Mouse (Mus musculus): ENCODE data around the gene Idh1. TPM values are rescaled to one million over a fixed set of nuclear protein-coding genes. Genes with fewer than 3 reads are reported as not detected.

Gene Idh1
- total and polyA plus RNA-seq, 2 experiments from 2014 or later = 37.6 to 58.5 TPM

DNA sequence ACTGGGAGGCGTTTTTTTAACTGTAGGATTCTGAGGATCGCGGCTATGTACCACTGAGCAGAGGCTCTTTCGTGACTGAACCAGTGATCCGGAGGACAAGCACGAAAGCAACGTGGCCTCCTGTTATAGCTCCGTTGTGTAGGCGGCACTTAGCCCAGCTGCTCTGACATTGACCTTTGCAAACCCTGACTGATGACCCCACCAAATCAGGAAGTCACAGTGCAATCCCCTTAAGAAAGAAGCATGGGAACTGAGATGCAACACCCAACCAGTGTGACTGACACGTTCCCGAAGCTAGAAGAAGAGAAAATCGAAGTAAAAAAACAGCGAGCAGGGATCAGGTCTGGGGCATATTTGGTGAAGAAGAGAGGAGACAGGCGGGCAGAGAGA, 73.5 kb downstream of the Idh1 start:
- ATAC-seq (ENCODE audit: insufficient read depth, low read depth) (no peak), DNase-seq (ENCODE audit: low spot score) (no peak)
- Histone ChIP-seq H3K4me1 (ENCODE audit: control insufficient read depth, insufficient read depth) (no peaks in the 10 kb centered on the region), H3K9ac (replicated peaks; ENCODE audit: low read depth, low read length) (no peak overlapping the region), H3K27ac (ENCODE audit: low read depth) (peak overlapping the region; percentile 45; the same call in 1 of the 2 replicates), H3K9me3 (replicated peaks; ENCODE audit: control insufficient read depth, low read length) (no peaks in the 10 kb centered on the region), H3K36me3 (replicated peaks; ENCODE audit: control insufficient read depth, insufficient read depth, low read length) (no peaks in the 10 kb centered on the region), H3K4me3 (ENCODE audit: low read depth, low read length) (peak overlapping the region; percentile 26), H3K4me2 (ENCODE audit: low read depth, low read length) (peak overlapping the region; percentile 55), H3K27me3 (ENCODE audit: control insufficient read depth, insufficient read depth, low read length) (no peaks in the 10 kb centered on the region)
- 44% methylated on average over 14 of the region's 14 CpGs for WGBS
- TF ChIP-seq CTCF (IDR thresholded peaks at IDR 0.05; ENCODE audit: low read depth) (no peak), EP300 (IDR thresholded peaks at IDR 0.05; ENCODE audit: low read depth) (no peak)

DNA sequence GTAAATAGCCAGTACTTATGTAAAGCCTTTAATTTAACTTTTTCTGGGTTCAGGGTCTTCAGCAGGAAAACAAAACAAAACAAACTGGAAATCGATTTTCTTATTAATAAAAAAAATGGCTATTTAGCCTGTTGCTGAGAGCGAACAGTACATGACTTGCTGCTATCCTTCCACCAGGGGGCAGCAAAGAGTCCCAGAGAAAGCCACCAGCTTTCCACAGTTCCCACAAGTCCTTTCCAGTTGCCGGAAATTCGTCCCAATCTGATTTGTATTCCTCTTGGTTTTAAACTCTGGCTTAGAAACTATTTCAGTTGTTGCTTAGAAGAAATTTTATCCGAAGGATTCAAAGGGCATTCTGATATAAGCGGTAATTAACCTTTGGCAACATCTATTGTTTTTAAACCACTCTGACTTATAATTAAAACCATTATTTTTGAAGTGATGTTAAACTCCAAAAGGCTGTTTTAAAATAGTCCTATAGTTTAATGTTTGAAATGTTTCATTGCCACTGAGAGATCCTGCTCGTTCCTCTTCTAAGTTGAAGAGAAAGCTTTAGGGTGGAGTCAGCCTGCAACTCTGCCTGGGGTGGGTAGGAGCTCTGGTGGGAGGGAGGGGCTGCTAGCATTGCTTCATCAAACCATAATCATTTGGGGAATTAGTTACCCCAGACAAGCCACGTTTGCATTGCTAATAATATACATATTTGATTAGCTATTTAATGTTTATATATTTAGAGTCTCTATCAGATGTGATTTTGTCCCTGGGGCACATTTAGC, 74.1 kb downstream of the Idh1 start:
- Histone ChIP-seq H3K9ac (replicated peaks; ENCODE audit: low read depth, low read length) (no peak overlapping the region), H3K36me3 (replicated peaks; ENCODE audit: control insufficient read depth, insufficient read depth, low read length) (no peaks in the 10 kb centered on the region), H3K9me3 (replicated peaks; ENCODE audit: control insufficient read depth, low read length) (no peaks in the 10 kb centered on the region), H3K4me1 (ENCODE audit: control insufficient read depth, insufficient read depth) (no peaks in the 10 kb centered on the region), H3K27ac (ENCODE audit: low read depth) (peak overlapping the region; percentile 45; the same call in 1 of the 2 replicates), H3K4me2 (ENCODE audit: low read depth, low read length) (peak overlapping the region; percentile 55), H3K4me3 (ENCODE audit: low read depth, low read length) (peak overlapping the region; percentile 26), H3K27me3 (ENCODE audit: control insufficient read depth, insufficient read depth, low read length) (no peaks in the 10 kb centered on the region)
- TF ChIP-seq EP300 (IDR thresholded peaks at IDR 0.05; ENCODE audit: low read depth) (no peak), CTCF (IDR thresholded peaks at IDR 0.05; ENCODE audit: low read depth) (peak; percentile 89)
- DNase-seq (ENCODE audit: low spot score) (peak; percentile 82), ATAC-seq (ENCODE audit: insufficient read depth, low read depth) (peak; percentile 81)
- 10% methylated on average over 8 of the region's 8 CpGs for WGBS

DNA sequence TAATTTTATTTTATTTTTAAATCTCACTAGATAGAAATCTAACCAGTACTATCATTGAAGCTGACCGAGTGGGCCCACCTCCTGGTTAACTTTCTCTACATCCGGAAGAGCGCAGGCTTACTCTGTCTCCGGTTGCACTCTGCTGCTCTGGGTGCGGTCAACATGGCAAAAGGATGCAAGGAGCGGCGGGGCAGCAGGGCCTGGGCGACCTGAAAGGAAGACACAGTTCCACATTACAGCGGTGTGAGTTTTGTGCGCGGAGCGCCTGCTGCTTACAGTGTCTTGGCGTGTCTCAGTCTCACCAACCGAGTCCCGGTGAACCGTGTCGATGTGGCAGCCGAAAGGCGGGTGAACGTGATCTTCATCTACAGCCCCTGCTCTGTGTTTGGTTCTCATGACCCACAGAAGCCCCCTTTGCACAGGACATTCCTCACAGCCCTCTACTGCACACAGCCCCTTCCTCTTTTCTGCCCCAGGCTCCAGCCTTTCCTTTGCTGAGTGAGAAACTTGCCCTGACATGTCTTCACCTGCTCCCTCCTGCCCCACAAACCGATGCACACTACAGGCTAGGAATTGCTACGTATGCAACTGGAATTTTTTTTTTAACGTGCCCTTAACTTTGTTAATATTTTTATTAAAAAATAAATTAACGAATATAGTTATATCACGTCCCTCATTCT, 76.4 kb downstream of the Idh1 start:
- no peak overlapping the region for H3K4me2 ChIP-seq (ENCODE audit: low read depth, low read length)

DNA sequence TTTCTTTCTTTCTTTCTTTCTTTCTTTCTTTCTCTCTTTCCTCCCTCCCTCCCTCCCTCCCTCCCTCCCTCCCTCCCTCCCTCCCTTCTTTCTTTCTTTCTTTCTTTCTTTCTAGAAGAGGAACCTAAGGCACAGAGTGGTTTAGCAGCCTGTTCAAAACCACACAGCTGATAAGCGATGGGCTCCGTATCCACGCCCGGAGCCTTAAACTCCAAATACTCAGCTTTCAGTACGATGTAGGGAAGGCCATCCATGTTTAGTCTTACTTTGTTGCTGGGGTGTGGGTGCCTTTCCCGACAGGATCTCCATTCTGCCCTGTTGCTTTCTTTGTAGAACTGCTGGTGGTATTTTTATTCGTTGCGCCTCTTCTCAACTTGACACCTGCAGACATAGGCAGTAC, 77.1 kb downstream of the Idh1 start:
- H3K27me3 ChIP-seq (ENCODE audit: control insufficient read depth, insufficient read depth, low read length) = no peaks in the 10 kb centered on the region
- DNase-seq (ENCODE audit: low spot score) = no peak
- H3K9ac ChIP-seq (replicated peaks; ENCODE audit: low read depth, low read length) = no peak overlapping the region
- no peaks in the 10 kb centered on the region for H3K9me3 ChIP-seq (replicated peaks; ENCODE audit: control insufficient read depth, low read length)
- H3K27ac ChIP-seq (ENCODE audit: low read depth) = no peak overlapping the region
- ATAC-seq (ENCODE audit: insufficient read depth, low read depth) = no peak
- no peak overlapping the region for H3K4me3 ChIP-seq (ENCODE audit: low read depth, low read length)
- TF ChIP-seq EP300 (IDR thresholded peaks at IDR 0.05; ENCODE audit: low read depth) (no peak), CTCF (IDR thresholded peaks at IDR 0.05; ENCODE audit: low read depth) (no peak)
- H3K4me2 ChIP-seq (ENCODE audit: low read depth, low read length) = no peak overlapping the region
- no peaks in the 10 kb centered on the region for H3K36me3 ChIP-seq (replicated peaks; ENCODE audit: control insufficient read depth, insufficient read depth, low read length)
- WGBS = 87% methylated on average over 8 of the region's 8 CpGs
- no peaks in the 10 kb centered on the region for H3K4me1 ChIP-seq (ENCODE audit: control insufficient read depth, insufficient read depth)

More for the DNA sequence above, 76.4 kb downstream of the Idh1 start:
- no peak for TF ChIP-seq EP300 (IDR thresholded peaks at IDR 0.05; ENCODE audit: low read depth)
- TF ChIP-seq CTCF (IDR thresholded peaks at IDR 0.05; ENCODE audit: low read depth) = no peak
- Histone ChIP-seq H3K9ac (replicated peaks; ENCODE audit: low read depth, low read length) (no peak overlapping the region), H3K27ac (ENCODE audit: low read depth) (no peak overlapping the region), H3K4me3 (ENCODE audit: low read depth, low read length) (no peak overlapping the region), H3K27me3 (ENCODE audit: control insufficient read depth, insufficient read depth, low read length) (no peaks in the 10 kb centered on the region), H3K9me3 (replicated peaks; ENCODE audit: control insufficient read depth, low read length) (no peaks in the 10 kb centered on the region), H3K4me1 (ENCODE audit: control insufficient read depth, insufficient read depth) (no peaks in the 10 kb centered on the region), H3K36me3 (replicated peaks; ENCODE audit: control insufficient read depth, insufficient read depth, low read length) (no peaks in the 10 kb centered on the region)
- 70% methylated on average over 25 of the region's 25 CpGs for WGBS
- no peak for DNase-seq (ENCODE audit: low spot score)
- ATAC-seq (ENCODE audit: insufficient read depth, low read depth) = no peak

Other genes with a start within 250 kb of the Idh1 start
- 3.1 and 12.4 TPM in 2 replicates for gene Plekhm3, start 229.7 kb downstream of the Idh1 start, total RNA-seq (2014; rRNA removed; ENCODE audit: low replicate concordance)
- 3.5 and 4.2 TPM in 2 replicates for gene Plekhm3, start 229.7 kb downstream of the Idh1 start, polyA plus RNA-seq (2015; fragmentation: Nextera tagmentation; extraction: Ambion mirVana)
- gene Akr1cl, start 153.7 kb downstream of the Idh1 start, total RNA-seq (2014; rRNA removed; ENCODE audit: low replicate concordance) = 1.4 TPM in 1 of 2 replicates, not detected in the other
- 0.51 and 0.66 TPM in 2 replicates for gene Akr1cl, start 153.7 kb downstream of the Idh1 start, polyA plus RNA-seq (2015; fragmentation: Nextera tagmentation; extraction: Ambion mirVana)
- not detected in 2 replicates for gene Cryge, start 135.4 kb downstream of the Idh1 start, total RNA-seq (2014; rRNA removed; ENCODE audit: low replicate concordance)
- gene Cryge, start 135.4 kb downstream of the Idh1 start, polyA plus RNA-seq (2015; fragmentation: Nextera tagmentation; extraction: Ambion mirVana) = not detected in 2 replicates
- not detected in 2 replicates for gene Crygd, start 123.0 kb downstream of the Idh1 start, total RNA-seq (2014; rRNA removed; ENCODE audit: low replicate concordance)
- gene Crygd, start 123.0 kb downstream of the Idh1 start, polyA plus RNA-seq (2015; fragmentation: Nextera tagmentation; extraction: Ambion mirVana) = not detected in 2 replicates
- not detected in 2 replicates for gene Crygc, start 112.8 kb downstream of the Idh1 start, total RNA-seq (2014; rRNA removed; ENCODE audit: low replicate concordance)
- gene Crygc, start 112.8 kb downstream of the Idh1 start, polyA plus RNA-seq (2015; fragmentation: Nextera tagmentation; extraction: Ambion mirVana) = not detected in 2 replicates
- gene Crygb, start 104.2 kb downstream of the Idh1 start, total RNA-seq (2014; rRNA removed; ENCODE audit: low replicate concordance) = 0.31 TPM in 1 of 2 replicates, not detected in the other
- gene Crygb, start 104.2 kb downstream of the Idh1 start, polyA plus RNA-seq (2015; fragmentation: Nextera tagmentation; extraction: Ambion mirVana) = not detected in 2 replicates
- gene Cryga, start 83.1 kb downstream of the Idh1 start, total RNA-seq (2014; rRNA removed; ENCODE audit: low replicate concordance) = not detected in 2 replicates
- not detected in 2 replicates for gene Cryga, start 83.1 kb downstream of the Idh1 start, polyA plus RNA-seq (2015; fragmentation: Nextera tagmentation; extraction: Ambion mirVana)
- gene Gm28845, start 66.9 kb downstream of the Idh1 start, total RNA-seq (2014; rRNA removed; ENCODE audit: low replicate concordance) = not detected in 2 replicates
- gene Gm28845, start 66.9 kb downstream of the Idh1 start, polyA plus RNA-seq (2015; fragmentation: Nextera tagmentation; extraction: Ambion mirVana) = not detected in 2 replicates
- not detected in 2 replicates for gene D630023F18Rik, start 63.3 kb downstream of the Idh1 start, total RNA-seq (2014; rRNA removed; ENCODE audit: low replicate concordance)
- 0.11 TPM in 1 of 2 replicates, not detected in the other for gene D630023F18Rik, start 63.3 kb downstream of the Idh1 start, polyA plus RNA-seq (2015; fragmentation: Nextera tagmentation; extraction: Ambion mirVana)
- 18.1 and 36.6 TPM in 2 replicates for gene Pikfyve, start 183 bp upstream of the Idh1 start, total RNA-seq (2014; rRNA removed; ENCODE audit: low replicate concordance)
- gene Pikfyve, start 183 bp upstream of the Idh1 start, polyA plus RNA-seq (2015; fragmentation: Nextera tagmentation; extraction: Ambion mirVana) = 3.0 and 3.4 TPM in 2 replicates
- gene Pth2r, start 95.6 kb upstream of the Idh1 start, total RNA-seq (2014; rRNA removed; ENCODE audit: low replicate concordance) = not detected in 2 replicates
- not detected in 2 replicates for gene Pth2r, start 95.6 kb upstream of the Idh1 start, polyA plus RNA-seq (2015; fragmentation: Nextera tagmentation; extraction: Ambion mirVana)